Comparison of ENCODE assay signal across 17 mouse cellular contexts in genomic region chr12:44554808-44555207, GRCm38 (mm10).
A peak's percentile ranks its signal among the peaks of the same experiment; 100 is the strongest.
DNase-seq lines count a peak whose midpoint lies in the region.
"Had no signal": no experiment of that assay in that cellular context is flagged by ENCODE, and none has a peak within 500 bp of the region (broad histone marks: within the 10 kb centered on the region; RNA-seq: fewer than 3 reads in every experiment).

No protein-coding gene starts in this region.

- DNase-seq in layer of hippocampus, adult 9-11 months, result peak; percentile 24
- DNase-seq in layer of hippocampus, adult 11-12 months (ENCODE audit: low spot score), result no peak
- DNase-seq in cerebellum, adult 11 months, result peak; percentile 83
- peak; percentile 95 for DNase-seq in cerebellum, adult 9-10 months
- DNase-seq in cerebellum, postnatal 36 days, result peak; percentile 90 to 94
- no peak for DNase-seq in spleen, adult 18-20 months
- no peak for DNase-seq in right cerebral cortex, adult 18-20 months
- DNase-seq: adrenal gland, postnatal 14 days; forebrain, postnatal 0 days; gastrocnemius, postnatal 36 days; heart, adult 18-20 months; heart, postnatal 36 days; kidney, postnatal 25 days; layer of hippocampus, postnatal 36 days; lung, embryonic 14.5 days; lung, postnatal 14 days; thymus, postnatal 4 days had no signal

Comparison
In these comparisons a context has a peak if more than half of its experiments do, and no peak if none do; other contexts are left out.
1. DNase-seq: peak in layer of hippocampus, adult 9-11 months (single experiment), cerebellum, adult 11 months (single experiment), cerebellum, adult 9-10 months (single experiment) and cerebellum, postnatal 36 days (2 of 2); none in layer of hippocampus, adult 11-12 months (single experiment), spleen, adult 18-20 months (0 of 2) and right cerebral cortex, adult 18-20 months (single experiment).